Mouse (Mus musculus): Measurements from ENCODE around the gene Slc10a4.

DNA sequence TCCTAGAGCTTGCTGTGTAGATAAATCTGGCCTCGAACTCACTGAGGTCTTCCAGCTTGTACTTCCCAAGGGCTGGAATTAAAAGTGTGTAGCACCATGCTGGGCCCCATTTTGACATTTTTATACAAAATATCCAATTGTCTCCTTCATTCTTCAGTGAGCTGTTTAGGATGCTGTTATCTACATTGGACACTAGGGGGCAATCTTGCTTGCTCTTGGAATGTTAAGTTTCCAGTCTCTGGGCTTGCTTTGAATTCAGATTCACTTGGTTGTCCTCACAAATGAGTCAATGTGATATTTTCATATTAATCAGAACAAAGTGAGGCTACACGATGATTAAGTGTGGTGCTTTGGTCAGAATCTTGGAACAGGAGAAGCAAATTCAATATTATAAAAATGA, 22.6 kb upstream of the Slc10a4 start:
- no peak for TF ChIP-seq POLR2A (IDR thresholded peaks at IDR 0.05; ENCODE audit: insufficient read length, low read depth)
- no peak for TF ChIP-seq USF1 (IDR thresholded peaks at IDR 0.05; ENCODE audit: low read depth)
- no peak for TF ChIP-seq MAX (IDR thresholded peaks at IDR 0.05; ENCODE audit: low read depth)
- no peak for TF ChIP-seq SRF (IDR thresholded peaks at IDR 0.05; ENCODE audit: control insufficient read depth, insufficient read length, low read depth)
- TF ChIP-seq CEBPB (IDR thresholded peaks at IDR 0.05; ENCODE audit: insufficient read depth, poor library complexity, severe bottlenecking), result no peak
- TF ChIP-seq MYOD1 (IDR thresholded peaks at IDR 0.05; ENCODE audit: control insufficient read depth in 1 of 3, insufficient read length in 2 of 3, low read depth in 2 of 3), result no peak
- TF ChIP-seq POLR2AphosphoS2 (IDR thresholded peaks at IDR 0.05; ENCODE audit: insufficient read length, low read depth), result no peak
